Mouse (Mus musculus): ENCODE data around the gene Ankrd12.

The Ankrd12 gene

DNA sequence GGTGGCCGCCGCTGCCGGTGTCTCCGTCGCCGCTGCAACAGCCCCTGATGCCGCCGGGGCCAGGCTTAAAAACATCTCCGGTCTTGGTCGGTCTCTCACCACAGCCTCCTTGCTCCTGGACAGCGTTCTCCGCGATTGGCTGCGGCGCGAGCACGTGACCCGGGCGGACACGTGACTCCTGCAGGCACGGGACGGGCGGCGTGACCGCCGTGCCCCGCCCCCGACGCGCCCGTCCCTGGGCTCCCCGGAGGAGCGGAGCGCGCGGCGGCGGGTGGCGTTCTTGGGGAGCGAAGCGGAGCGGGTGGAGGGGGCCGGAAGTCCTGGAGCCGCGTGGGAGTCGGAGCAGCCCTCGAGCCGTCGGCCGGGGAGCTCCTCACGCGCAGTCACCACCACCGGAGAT is at the start of gene Ankrd12:
Gene Ankrd12 (minus strand): TSS at position 156 of the 400 bp plus-strand sequence.
- peak; percentile 94 for DNase-seq

- DNase-seq, result no peak
These were observed 48.3 kb upstream of the Ankrd12 start for GRCm38 (mm10) chr17:66125211-66125610.

DNA sequence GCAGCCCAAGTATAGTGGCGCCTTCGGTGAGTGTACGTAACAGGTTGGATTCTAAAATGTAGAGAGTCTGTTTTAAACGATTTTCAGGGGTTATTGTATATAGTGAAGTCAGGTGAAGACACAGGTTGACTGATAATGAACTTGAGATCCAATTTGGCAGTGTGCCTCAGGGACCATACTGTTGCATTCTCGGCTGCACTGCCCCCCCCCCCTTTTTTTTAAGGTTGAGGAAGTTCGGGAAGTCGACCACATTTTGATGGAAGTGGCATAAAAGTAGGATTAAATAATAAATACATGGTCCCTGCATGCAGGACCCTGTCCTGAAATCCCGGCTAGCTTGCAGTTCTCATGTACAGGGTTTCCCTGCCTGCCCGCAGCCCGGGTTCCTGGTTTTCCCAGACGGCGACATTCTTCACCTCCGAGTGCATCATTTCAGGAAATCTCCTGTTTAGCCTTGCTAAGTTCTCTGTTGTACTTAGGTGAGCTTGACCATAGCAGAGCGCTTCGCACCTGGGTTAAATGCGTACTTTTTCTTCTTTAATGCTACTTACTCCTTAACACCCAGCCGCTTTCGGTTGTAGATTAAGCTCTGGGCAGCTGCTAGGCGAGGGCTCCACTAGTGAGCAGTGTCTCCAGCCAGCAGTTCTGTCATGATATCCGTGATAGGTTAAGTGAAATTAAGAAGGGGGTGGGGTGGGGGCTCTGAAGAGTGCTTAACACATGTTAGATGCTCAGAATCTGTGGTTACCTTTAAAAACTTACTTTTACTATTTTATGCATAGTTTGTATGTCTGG is 47.1 kb upstream of the Ankrd12 start:
- DNase-seq, result no peak

DNA sequence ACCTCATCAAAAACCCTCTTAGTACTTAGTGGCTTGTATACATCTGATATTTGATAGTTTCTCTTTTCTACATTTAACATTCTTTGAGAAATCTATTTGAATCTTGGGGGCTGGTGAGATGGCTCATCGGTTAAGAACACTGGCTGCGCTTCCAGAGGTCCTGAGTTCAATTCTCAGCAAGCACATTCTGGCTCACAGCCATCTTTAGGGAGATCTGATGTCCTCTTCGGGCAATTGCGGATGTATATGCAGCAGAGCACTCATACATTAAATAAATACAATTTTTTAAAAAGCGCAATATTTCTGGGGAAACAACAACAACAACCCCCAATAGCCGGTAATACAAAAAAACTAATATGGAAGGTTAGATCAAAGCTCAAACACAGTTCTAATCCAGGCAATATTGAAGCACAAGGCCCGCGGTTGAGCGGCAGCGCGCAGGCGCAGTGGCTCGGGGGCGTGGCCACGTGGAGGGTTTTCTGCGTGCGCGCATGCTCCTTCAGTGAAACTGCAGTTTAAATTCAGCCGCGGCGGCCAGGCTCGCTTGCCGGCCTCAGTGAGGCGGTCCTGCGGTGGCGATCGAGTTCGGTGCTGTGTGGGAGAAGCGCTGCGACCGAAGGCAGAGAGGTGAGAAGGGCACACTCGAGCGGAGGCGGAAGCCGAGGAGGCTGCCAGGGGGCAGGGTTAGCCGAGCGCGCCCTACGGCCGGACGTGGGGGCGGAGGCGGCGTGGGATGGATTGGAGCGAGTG is 46.4 kb upstream of the Ankrd12 start, which contains the start of gene Ddx11:
Gene Ddx11 (plus strand): TSS at position 455 of the 750 bp plus-strand sequence.
- DNase-seq, result peak; percentile 92

- no peak for DNase-seq
These were observed 43.8 kb upstream of the Ankrd12 start for GRCm38 (mm10) chr17:66120701-66121100.

- no peak for DNase-seq
These were observed 42.1 kb upstream of the Ankrd12 start for GRCm38 (mm10) chr17:66118991-66119390.

GRCm38 (mm10) chr17:66112166-66112565 is 35.3 kb upstream of the Ankrd12 start:
- DNase-seq, result no peak

DNA sequence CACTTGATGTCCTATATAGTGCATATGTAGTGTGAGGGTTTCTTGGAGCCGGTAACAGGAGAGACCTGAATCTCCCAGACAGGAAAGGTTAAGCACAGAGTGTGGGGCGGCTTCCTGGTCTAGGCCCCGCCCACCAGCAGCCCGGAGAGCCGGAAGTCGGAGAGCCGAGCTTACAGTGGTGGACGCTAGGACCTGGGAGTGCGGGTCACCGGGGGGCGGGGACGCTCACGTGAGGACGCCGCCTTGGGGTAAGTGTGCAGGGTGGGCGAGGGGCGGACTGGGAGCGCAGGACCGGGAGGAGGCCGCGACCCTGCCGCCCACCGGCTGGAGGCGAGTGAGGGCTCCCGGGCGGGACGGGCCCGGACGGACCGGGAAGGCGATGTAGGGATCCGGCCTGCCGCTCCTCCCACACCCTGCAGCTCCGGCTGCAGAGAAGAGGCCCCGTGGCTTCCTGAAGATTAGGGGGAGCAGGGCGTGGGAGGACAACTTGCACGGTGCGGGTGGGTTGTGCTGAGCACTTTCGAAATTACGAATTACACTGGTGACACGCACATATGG is 34.6 kb upstream of the Ankrd12 start, which contains the start of gene Washc1:
Gene Washc1 (plus strand): TSS at position 144 of the 558 bp plus-strand sequence.
- DNase-seq, result peak; percentile 80

GRCm38 (mm10) chr17:66110746-66111145 is 33.9 kb upstream of the Ankrd12 start:
- DNase-seq, result no peak

GRCm38 (mm10) chr17:66108198-66108597 is 31.3 kb upstream of the Ankrd12 start:
- DNase-seq, result no peak

- DNase-seq, result no peak
These were observed 30.6 kb upstream of the Ankrd12 start for GRCm38 (mm10) chr17:66107466-66107865.

GRCm38 (mm10) chr17:66106601-66107267 is 29.8 kb upstream of the Ankrd12 start:
- peak; percentile 47 for DNase-seq

GRCm38 (mm10) chr17:66104076-66104475 is 27.2 kb upstream of the Ankrd12 start:
- no peak for DNase-seq

GRCm38 (mm10) chr17:66101380-66102330 is 24.8 kb upstream of the Ankrd12 start, which contains the start of gene Ndufv2:
Gene Ndufv2, minus strand, starts transcription at chr17:66101559.
- peak; percentile 88 for DNase-seq

GRCm38 (mm10) chr17:66100566-66101379 is 23.9 kb upstream of the Ankrd12 start:
- no peak for DNase-seq

GRCm38 (mm10) chr17:66092664-66093063 is 15.8 kb upstream of the Ankrd12 start:
- DNase-seq, result no peak

DNA sequence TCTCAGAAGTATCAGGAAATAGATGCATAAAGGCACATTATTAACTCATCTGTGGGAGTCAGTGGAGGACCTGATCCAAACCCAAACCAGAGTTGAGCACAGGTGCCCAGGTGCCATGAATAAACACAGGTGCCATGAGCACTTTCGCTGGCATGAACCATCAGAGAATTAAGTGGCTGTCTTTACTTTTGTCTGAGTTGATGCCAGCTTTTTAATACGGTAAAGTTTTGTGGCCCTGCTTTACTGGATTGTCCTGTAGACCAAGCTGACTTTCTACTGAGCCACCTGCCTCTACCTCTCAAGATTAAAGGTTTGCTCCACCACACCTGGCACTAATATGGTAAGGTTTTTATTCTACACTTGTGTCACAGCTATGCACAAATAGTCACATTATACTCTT is 15.2 kb upstream of the Ankrd12 start:
- no peak for DNase-seq

DNA sequence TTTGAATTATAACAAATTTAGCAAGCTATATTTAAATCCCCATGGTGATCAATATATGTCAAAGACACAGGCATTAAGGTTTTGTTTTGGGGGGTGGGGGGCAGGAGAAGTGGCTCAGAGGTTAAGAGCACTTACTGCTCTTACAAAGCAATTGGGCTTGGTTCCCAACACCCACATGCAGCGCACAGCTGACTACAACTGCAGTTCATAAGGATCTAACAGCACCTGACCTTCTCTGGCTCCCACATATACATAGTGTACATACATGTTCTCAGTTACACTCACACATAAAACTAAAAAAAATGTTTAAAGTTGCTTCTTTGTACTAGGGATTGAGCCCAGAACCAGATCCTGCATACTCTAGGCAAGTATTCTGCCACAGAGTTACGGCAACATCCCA is 14.5 kb upstream of the Ankrd12 start:
- DNase-seq, result no peak

DNA sequence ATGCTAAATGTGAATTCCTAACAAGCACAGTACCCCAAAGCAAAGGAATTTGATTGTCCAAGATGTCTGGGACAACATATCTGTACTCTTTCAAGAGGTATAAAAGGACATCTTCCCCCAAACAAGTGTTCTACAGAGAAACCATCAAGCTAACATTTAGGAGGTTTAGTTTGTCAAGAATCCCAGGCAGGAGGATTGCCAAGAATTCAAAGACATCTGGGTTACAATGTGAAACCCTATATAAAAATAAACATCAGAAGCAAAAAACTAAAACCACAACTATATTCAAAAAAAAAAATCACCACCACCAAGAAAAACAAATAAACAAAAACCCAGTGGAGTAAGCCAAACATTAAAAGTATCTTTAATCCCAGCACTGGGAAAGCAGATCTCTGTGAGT is 13.4 kb upstream of the Ankrd12 start:
- DNase-seq, result no peak

GRCm38 (mm10) chr17:66085038-66085437 is 8.1 kb upstream of the Ankrd12 start:
- DNase-seq, result no peak

GRCm38 (mm10) chr17:66084486-66084885 is 7.6 kb upstream of the Ankrd12 start:
- DNase-seq, result no peak

Measured in cerebellum, adult 11 months (tissue).